Mouse (Mus musculus) gonadal fat pad, adult 2 months (tissue): ENCODE data around the gene Sdk1. TPM values are rescaled to one million over a fixed set of nuclear protein-coding genes. Genes with fewer than 3 reads are reported as not detected.

ENCODE experiments used
- DNase-seq: peaks from one replicate; pipeline ENCODE4 v3.0.0-alpha.2; 2012; ENCODE audit warnings: low read depth
- polyA plus RNA-seq: library from polyadenylated mRNA; depleted of rRNA; stranded (reverse); fragments of >200 nt; gene quantifications from 2 replicates; pipeline ENCODE4 v1.2.3, GENCODE M21; 2012; rRNA removed

Sdk1 gene
- polyA plus RNA-seq, result 5.5 and 5.7 TPM in 2 replicates

DNA sequence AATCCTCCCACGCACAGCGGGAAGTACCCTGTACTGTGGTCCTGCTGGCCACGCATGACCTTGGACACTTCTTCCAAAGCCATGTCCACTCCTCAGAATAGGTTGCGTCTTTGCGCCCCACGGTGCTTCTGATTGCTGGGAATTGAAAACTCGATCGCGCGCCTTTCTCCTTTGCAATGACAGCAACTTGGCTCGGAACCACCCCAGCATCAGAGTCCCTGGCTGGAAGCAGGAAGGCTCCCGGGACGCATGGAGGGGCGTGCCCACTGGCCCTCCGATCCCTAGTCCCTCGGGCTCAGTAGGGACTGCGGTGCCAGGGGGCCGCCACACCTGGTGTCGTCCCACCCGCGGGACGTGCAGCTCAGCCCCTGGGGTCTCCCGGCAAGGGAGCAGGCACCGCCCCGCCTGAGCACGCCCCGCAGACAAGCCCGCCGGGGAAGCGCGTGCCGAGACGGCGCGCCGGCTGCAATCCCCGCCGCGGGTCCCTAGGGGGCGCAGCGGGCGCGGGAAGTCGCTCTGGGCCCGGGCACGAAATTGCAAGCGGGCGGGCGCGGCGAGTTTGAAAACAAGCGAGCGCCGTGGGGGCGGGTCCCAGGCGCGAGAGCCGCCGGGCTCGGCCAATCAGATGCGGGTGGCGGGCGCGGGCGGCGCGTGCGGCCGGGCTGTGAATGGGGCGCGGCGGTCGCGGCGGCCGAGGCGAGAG lies at the start of gene Sdk1:
Gene Sdk1, plus strand, starts transcription at position 650 of the 703 bp plus-strand sequence.
- DNase-seq, result peak; percentile 20

GRCm38 (mm10) chr5:141197278-141197677 lies 44.0 kb upstream of the Sdk1 start:
- no peak for DNase-seq

GRCm38 (mm10) chr5:141202276-141203065 lies 38.8 kb upstream of the Sdk1 start:
- no peak for DNase-seq

- DNase-seq, result no peak
These were observed 34.2 kb upstream of the Sdk1 start for GRCm38 (mm10) chr5:141207061-141207460.

GRCm38 (mm10) chr5:141225243-141225642 lies 16.0 kb upstream of the Sdk1 start:
- no peak for DNase-seq

DNA sequence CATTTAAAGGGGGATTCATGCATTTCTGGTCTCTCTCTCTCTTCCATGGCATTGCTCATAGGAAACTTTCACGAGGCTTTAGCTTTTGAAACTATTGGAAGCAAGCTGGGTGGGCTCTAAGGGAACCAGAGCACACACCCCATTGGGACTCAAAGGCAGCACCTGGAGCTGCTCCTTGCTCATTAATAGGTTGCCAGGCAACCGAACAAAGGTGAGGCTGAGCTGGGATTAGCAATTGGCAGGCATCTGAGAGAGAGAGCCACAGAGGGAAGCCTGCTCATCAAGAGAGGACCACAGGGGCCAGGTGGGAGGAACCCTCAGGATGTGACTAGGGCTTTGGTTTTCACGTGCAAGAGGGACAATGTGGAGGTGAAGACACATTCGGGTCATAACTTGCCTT lies 7.0 kb upstream of the Sdk1 start:
- no peak for DNase-seq

GRCm38 (mm10) chr5:141239401-141239800 lies 1.9 kb upstream of the Sdk1 start:
- no peak for DNase-seq

DNA sequence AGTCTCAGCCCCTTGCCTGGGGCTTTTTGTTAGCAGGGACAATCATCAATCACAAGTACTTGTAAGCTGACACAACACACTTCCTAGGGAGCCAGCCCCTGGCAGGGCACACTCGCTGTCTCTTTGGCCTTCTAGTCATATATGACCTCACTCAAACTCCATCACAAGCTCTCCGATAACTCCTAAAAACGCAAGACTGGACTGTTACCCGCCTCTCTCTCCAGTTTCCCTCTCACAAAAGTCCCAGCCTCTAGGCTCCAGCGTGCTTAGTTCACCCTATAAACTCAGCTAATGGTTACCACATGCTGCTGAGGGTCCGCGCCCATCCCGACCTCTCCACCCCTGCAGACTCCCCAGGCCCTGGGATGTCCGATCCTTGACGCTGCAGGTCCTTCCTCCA lies 849 bp upstream of the Sdk1 start:
- no peak for DNase-seq

DNA sequence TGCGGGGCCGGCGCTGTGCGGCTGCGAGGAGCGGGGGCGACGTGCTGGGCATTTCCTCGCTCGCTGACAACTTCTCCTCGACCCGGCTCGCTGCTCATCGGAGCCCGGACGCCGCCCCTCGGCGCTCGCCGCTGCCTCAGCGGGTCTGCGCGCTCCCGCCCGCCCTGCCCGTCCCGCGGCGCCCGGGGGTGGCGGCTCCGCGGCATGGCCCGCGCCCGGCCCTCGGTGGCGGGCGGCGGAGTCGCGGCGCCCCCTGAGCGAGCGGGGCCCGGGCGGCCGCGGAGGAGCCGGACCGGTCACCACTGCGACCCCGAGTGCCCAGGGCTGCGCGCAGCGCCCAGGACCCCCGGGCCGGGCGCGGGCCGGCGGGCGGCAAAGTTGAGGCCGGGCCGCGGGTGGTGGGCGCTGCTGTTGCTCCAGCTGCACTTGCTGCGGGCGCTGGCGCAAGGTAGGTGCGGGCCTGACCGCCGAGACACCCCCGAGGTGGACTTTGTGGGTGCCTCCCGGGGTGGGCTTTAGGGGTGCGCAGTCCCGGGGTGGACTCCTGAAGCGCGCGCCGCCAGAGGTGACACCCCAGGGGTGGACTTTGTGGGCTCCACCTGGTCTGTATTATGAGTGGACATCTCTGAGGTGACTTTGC lies 475 bp downstream of the Sdk1 start:
- no peak for DNase-seq

- no peak for DNase-seq
These were observed 2.1 kb downstream of the Sdk1 start for GRCm38 (mm10) chr5:141243253-141243965.

- no peak for DNase-seq
These were observed 23.0 kb downstream of the Sdk1 start for GRCm38 (mm10) chr5:141264253-141264652.

DNA sequence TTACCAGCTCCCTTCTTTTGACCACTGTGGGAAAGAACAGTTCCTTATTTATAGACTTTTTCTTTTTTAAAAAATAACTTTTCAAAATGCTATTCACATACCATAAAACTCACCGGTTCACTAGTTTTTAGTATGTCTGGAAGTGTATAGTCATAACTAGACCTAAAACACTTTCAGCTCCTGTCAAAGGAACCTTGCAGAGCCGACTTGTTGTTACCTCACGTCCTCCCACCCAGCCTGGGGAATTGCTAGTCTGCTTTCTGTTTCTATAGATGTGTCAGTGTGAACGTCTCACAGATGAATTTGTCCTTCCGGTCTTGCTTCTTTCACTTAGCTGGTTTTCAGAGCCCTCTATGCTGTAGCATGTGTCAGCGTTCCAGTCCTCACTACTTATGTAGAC lies 35.8 kb downstream of the Sdk1 start:
- DNase-seq, result no peak

GRCm38 (mm10) chr5:141281751-141282150 lies 40.5 kb downstream of the Sdk1 start:
- no peak for DNase-seq

DNA sequence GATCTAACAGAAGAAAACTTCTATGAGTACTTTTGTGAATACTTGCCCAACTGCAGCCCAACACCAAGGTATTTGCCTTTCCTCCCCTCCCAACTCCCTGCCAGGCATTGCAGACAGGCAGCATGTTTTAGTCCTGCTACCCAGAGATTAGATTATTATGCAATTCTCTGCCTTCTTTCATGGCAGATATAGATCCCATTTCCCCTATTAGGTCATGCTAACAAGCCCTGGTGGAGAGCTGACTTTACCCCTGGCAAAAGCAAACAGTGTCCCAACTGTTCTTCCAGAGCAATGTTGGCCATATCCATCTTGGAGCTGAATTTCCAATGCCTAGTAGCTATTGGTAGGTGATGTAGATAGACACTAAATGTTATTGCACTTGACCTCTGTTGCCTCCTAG lies 48.3 kb downstream of the Sdk1 start:
- DNase-seq, result no peak

DNA sequence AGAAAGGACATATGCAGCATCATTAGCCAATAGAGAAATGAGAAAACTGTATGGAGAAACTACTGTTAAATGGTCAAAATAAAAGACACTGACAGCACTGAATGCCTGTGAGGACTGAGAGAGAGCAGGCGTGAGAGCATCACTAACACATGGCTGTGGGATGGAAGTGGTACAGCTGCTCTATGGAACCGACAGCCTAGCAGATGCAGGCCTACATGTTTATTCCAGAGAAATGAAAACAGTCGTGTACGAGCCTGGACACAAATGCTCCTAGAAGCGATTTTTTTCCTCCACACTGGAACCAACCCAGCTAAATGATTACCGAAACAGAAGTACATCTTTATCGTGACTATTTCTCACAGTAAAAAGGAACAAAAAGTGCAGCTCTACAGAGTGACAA lies 54.0 kb downstream of the Sdk1 start:
- no peak for DNase-seq

DNA sequence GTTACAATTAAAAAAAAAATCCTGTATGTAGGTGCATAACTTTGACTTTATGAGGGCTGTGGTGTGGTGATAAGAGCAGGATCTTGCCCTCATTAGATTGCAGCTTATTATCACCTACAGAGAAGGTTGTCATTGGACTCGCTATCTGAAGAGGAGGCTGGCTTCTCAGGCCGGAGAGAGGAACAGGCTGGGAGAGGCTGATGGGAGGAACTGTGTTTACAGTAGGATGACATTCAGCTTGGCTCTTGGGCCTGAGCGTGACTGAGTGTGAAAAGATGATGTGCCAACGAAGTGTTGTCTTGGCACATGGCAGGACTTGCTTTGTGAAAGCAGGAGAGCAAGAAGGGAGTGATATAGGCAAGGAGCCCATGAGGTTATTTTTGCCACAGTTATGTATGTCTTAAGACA lies 61.0 kb downstream of the Sdk1 start:
- no peak for DNase-seq

GRCm38 (mm10) chr5:141303746-141304145 lies 62.5 kb downstream of the Sdk1 start:
- no peak for DNase-seq

DNA sequence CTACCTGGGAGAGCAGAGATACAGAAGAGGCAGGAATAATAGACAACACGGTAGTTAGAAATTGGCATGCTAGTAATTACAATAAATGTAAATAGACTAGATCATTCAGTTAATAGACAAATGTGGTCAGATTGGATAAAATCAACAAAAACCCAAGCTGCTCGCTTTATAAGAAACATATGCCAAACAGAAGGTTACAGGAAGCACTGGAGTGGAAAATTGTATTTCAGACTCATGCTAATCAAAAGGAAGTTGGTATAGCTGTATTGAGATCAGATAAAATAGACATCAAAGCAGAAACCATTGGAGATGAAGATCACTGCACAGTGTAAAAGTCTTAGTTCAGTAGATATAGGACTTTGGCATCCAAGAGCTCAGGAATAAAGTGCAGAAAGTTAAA lies 63.4 kb downstream of the Sdk1 start:
- DNase-seq, result no peak

DNA sequence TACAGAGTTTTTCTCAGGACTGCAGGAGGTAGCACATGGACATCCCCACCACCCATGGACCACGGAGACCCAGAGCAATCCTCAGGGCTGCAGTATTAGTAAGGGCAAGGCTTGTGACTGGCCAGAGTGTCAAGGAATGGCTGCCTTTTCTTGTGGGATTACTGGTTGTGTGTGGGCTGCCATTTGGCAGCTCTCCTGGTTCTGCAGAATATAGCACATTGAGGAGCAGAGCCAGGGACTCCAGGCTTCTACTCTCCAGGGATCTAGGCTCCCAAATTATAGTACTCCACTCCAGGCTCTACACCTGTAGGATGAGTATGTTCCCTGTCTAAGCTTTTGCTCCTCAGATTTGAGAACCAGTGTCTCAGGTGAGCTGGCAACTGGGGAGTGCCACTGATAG lies 69.4 kb downstream of the Sdk1 start:
- DNase-seq, result no peak

DNA sequence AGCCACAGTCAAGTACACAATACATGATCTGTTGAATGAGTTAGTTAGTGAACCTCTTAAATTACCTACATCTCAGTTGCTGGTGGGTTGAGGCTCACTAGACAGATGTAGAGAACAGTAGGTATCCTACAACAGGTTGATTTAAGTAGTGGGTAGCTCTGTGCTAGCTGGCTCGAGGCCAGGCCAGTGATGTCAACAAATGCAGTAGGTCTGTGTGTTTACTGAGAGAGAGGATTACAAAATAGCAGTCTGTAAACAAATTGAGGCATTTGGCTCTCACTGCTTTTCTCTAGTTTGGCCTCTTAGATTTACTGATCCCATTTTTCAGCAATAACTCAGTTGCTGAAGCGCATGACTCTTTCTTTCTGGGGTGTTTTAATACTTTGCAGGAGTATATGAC lies 70.5 kb downstream of the Sdk1 start:
- no peak for DNase-seq

GRCm38 (mm10) chr5:141312305-141312704 lies 71.0 kb downstream of the Sdk1 start:
- no peak for DNase-seq

GRCm38 (mm10) chr5:141317095-141317494 lies 75.8 kb downstream of the Sdk1 start:
- no peak for DNase-seq
